Mouse (Mus musculus) lung, postnatal 0 days (tissue): ENCODE results near the gene Wiz. TPM values are rescaled to one million over a fixed set of nuclear protein-coding genes. Genes with fewer than 3 reads are reported as not detected.
A peak's percentile ranks its signal among the peaks of the same experiment; 100 is the strongest.

Experiments
- ATAC-seq: fragments of 200-750 bp; cut with Nextera tagmentation; 2 replicates; pipeline ENCODE4 v1.8.0; 2017; ENCODE audit warnings: moderate library complexity
- DNase-seq: peaks from one replicate; pipeline ENCODE4 v3.0.0-alpha.2; 2016; ENCODE audit warnings: low spot score
- H3K27ac ChIP-seq: fragments of 300-500 bp; sonication (generic); 2 replicates; pipeline ENCODE4 v1.5.1; 2014; ENCODE audit warnings: antibody characterized with exemption, mild to moderate bottlenecking, low read length, mixed read lengths
- H3K27me3 ChIP-seq: fragments of 300-500 bp; sonication (generic); replicated peaks from 2 replicates; pipeline ENCODE4 v1.6.1; 2014; ENCODE audit warnings: low read length, mixed read lengths; ENCODE audit not compliant: insufficient read depth
- H3K36me3 ChIP-seq: fragments of 300-500 bp; sonication (generic); 2 replicates; pipeline ENCODE4 v1.6.1; 2014; ENCODE audit warnings: low read length, mixed read lengths; ENCODE audit not compliant: insufficient read depth
- H3K4me1 ChIP-seq: fragments of 300-500 bp; sonication (generic); 2 replicates; pipeline ENCODE4 v1.6.1; 2014; ENCODE audit warnings: antibody characterized with exemption, low read depth, low read length, mixed read lengths; ENCODE audit not compliant: insufficient read depth
- H3K4me2 ChIP-seq: fragments of 300-500 bp; sonication (generic); replicated peaks from 2 replicates; pipeline ENCODE4 v1.6.1; 2014; ENCODE audit warnings: low read depth, mild to moderate bottlenecking, low read length, moderate library complexity, mixed read lengths
- H3K4me3 ChIP-seq: fragments of 300-500 bp; sonication (generic); 2 replicates; pipeline ENCODE4 v1.5.1; 2014; ENCODE audit warnings: low read depth, low read length
- H3K9ac ChIP-seq: fragments of 300-500 bp; sonication (generic); replicated peaks from 2 replicates; pipeline ENCODE4 v1.6.1; 2014; ENCODE audit warnings: low read depth, mild to moderate bottlenecking
- H3K9me3 ChIP-seq: fragments of 300-500 bp; sonication (generic); 2 replicates; pipeline ENCODE4 v1.6.1; 2016; ENCODE audit warnings: low read length, mixed read lengths
- CTCF ChIP-seq: IDR thresholded peaks from 2 replicates; pipeline ENCODE4 v1.5.1; 2016; ENCODE audit warnings: antibody characterized with exemption, mild to moderate bottlenecking
- EP300 ChIP-seq: IDR thresholded peaks from 2 replicates; pipeline ENCODE4 v1.6.1; 2016; ENCODE audit warnings: antibody characterized with exemption, mild to moderate bottlenecking, control low read depth
- WGBS: fragments of 180-500 bp; shearing (Covaris S2); extraction: QIAGEN DNeasy Blood & Tissue Kit; methylation state at CpG from one replicate; pipeline ENCODE4 v1.1.7; 2014; 5-methylcytosine and 5-hydroxymethylcytosine counted together
- polyA plus RNA-seq: library from polyadenylated mRNA; unstranded; fragments of >200 nt; fragmentation: Nextera tagmentation; extraction: Ambion mirVana; gene quantifications from 2 replicates; pipeline ENCODE4 v1.2.1, GENCODE M21; 2015

Gene Wiz
- polyA plus RNA-seq, 1 experiment from 2014 or later: 12.1 TPM

DNA sequence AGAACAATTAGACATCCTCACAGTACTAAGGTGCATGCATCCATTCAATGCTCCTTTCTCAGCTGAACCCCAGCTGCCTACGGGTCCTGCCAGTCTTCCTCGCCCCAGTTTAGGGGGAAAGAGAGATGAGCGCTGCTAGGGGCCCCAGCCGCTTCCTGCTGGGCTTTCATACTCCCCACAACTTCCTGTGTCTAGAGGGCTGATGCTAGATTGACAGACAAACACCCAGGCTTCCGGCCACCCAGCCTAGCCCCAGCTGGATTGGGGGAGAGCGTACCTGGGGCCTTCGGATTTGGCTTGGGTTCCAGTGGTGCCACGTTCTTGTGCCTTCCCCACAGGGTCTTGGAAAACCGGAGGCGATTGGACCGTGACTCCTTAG, 13.5 kb upstream of the Wiz start:
- ATAC-seq: no peak

DNA sequence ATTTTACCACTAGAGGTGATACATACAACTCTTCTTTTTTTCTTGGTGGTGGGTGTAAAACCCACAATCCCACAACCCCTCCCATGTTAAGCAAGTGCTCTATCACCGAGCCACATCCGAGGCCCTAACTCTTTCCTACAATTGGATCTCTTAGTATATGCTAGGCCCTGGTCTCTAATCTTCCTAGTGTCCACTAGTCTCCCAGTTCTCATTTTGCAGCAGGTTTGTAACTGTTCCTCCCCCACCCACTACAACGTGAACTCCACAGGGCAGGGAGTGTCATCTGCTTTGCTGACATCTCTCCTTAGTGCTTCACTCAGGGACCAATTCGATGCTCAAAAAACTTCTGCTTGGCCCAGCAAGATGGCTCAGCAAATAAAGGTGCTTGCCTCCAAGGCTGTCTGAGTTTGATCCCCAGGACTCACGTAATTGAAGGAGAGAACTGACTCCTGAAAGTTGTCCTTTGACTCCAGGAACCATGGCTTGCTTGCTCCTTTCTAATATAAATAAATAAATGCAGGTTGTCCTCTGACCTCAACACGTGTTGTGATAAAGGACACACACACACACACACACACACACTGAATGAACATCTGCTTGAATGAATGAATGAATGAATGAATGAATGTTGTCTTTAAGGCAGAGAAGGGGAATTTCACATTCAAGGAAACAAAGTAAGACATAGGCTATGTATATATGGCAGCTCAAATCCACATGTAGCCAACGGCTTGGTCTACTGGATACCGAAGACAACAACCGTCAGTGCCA, 13.0 kb upstream of the Wiz start:
- H3K4me1 ChIP-seq: no peaks in the 10 kb centered on the region
- TF ChIP-seq CTCF (no peak), EP300 (no peak)
- H3K27ac ChIP-seq: no peak overlapping the region
- no peaks in the 10 kb centered on the region for H3K9me3 ChIP-seq
- no peak overlapping the region for H3K9ac ChIP-seq
- 68% methylated on average over 9 of the region's 9 CpGs for WGBS
- ATAC-seq (no peak), DNase-seq (no peak)
- no peak overlapping the region for H3K4me2 ChIP-seq
- H3K27me3 ChIP-seq: peaks cover 11% of the 10 kb centered on the region
- no peak overlapping the region for H3K4me3 ChIP-seq
- H3K36me3 ChIP-seq: no peaks in the 10 kb centered on the region

More for the DNA sequence above, 13.5 kb upstream of the Wiz start:
- H3K27ac ChIP-seq: no peak overlapping the region
- 0 out of 2 replicates have a peak, but pooled peaks cover 5% of the 10 kb centered on the region for H3K27me3 ChIP-seq
- H3K4me3 ChIP-seq: no peak overlapping the region
- DNase-seq: no peak
- no peak overlapping the region for H3K9ac ChIP-seq
- no peaks in the 10 kb centered on the region for H3K9me3 ChIP-seq
- no peaks in the 10 kb centered on the region for H3K4me1 ChIP-seq
- 0 out of 2 replicates have a peak overlapping the region, but pooled peaks have one; percentile 1 for H3K4me2 ChIP-seq
- TF ChIP-seq CTCF (no peak), EP300 (no peak)
- no peaks in the 10 kb centered on the region for H3K36me3 ChIP-seq
- WGBS: 54% methylated on average over 11 of the region's 11 CpGs

DNA sequence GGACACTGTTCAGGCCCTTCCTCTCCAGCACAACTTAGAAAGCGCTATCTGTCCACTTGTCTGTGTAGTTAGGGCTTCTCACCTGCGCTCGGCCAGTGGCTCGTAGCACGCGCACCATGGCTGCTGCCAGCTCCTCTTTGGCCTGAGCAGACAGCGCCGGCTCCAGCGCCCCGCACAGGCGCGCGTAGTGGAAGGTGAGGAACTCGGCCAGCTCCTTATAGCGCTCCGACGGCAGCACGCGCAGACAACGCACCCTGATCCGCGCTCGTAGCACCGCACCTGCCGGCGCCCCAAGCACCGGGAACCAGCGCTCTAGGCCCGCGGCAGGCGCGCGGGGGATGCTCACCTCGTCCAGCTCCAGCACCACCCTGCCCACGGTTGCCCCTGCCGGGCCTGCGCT, 7.0 kb upstream of the Wiz start:
- H3K27me3 ChIP-seq: peaks cover 34% of the 10 kb centered on the region
- no peak overlapping the region for H3K27ac ChIP-seq
- peak overlapping the region; percentile 38 for H3K4me2 ChIP-seq
- no peak overlapping the region for H3K9ac ChIP-seq
- no peaks in the 10 kb centered on the region for H3K4me1 ChIP-seq
- H3K36me3 ChIP-seq: no peaks in the 10 kb centered on the region
- ATAC-seq: no peak
- no peak for DNase-seq
- H3K9me3 ChIP-seq: no peaks in the 10 kb centered on the region
- peak overlapping the region; percentile 10; the same call in 1 of the 2 replicates for H3K4me3 ChIP-seq
- WGBS: 14% methylated on average over 34 of the region's 37 CpGs
- TF ChIP-seq EP300 (no peak), CTCF (no peak)

DNA sequence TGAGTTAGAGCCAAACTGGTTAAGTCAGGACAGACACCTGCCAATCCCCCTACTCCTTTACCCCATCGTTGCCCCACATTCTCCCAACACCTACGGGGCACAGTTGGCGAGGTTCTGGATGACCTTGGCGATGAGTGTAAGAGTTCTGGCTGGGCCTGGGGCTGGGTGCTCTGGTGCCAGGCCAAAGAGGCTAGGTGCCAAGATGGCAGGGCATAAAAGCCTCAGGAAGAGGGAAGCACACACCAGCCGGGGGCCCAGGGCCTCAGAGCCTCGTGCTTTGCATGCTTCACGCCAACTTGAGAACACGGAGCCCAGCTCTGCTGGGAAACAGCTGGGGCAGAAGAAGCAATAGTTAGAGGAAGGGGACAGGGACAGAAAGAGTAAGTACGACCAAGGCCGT, 4.7 kb upstream of the Wiz start:
- Histone ChIP-seq H3K4me3 (no peak overlapping the region), H3K27me3 (peaks cover 34% of the 10 kb centered on the region), H3K9ac (no peak overlapping the region), H3K9me3 (no peaks in the 10 kb centered on the region), H3K36me3 (no peaks in the 10 kb centered on the region), H3K4me1 (no peaks in the 10 kb centered on the region), H3K27ac (no peak overlapping the region), H3K4me2 (no peak overlapping the region)
- WGBS: 80% methylated on average over 10 of the region's 10 CpGs
- TF ChIP-seq EP300 (no peak), CTCF (no peak)
- DNase-seq (no peak), ATAC-seq (no peak)

DNA sequence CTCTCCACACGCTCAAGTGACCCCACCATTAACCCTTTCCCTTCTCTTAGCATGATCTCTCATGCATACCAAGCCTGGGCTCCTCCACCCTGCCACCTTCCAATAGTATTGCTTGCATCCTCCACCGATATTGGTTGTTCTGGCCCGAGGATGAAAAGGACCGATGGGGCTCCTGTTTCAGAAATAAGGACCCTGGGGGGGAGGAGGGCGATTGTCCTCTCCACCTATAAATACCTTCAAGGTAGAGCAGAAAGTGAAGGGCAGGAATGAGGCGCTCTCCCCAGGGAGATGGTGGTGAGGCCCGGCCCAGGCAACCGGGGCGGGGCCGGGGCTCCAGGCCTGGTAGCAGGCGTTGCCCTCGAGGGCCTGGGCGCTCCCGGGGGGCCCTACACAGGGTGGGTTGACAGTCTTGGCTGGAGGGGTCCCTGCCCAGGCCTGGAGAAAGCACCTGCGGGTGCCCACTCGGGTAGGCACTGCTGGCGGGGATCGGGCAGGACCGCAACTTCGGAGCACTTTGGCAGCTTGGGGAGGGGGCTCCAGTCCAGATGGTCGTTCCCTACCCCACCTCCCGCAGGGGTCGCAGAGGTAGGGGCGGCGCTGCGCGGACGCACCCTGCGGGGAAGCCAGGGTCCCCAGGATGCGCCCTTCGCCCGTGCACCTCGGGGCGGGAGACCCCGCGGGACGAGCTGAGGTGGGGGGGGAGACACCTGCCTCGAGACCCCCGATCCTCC, 704 bp downstream of the Wiz start:
- Histone ChIP-seq H3K27me3 (no peaks in the 10 kb centered on the region; the same call in 1 of the 2 replicates), H3K4me3 (peak overlapping the region; percentile 75), H3K36me3 (0 out of 2 replicates have a peak, but pooled peaks cover 7% of the 10 kb centered on the region), H3K4me1 (no peaks in the 10 kb centered on the region), H3K9ac (peak overlapping the region; percentile 76), H3K9me3 (no peaks in the 10 kb centered on the region), H3K27ac (peak overlapping the region; percentile 85), H3K4me2 (peak overlapping the region; percentile 99)
- no peak for TF ChIP-seq EP300
- TF ChIP-seq CTCF: no peak
- 1% methylated on average over 18 of the region's 39 CpGs for WGBS
- ATAC-seq (peak; percentile 46), DNase-seq (peak; percentile 40)

DNA sequence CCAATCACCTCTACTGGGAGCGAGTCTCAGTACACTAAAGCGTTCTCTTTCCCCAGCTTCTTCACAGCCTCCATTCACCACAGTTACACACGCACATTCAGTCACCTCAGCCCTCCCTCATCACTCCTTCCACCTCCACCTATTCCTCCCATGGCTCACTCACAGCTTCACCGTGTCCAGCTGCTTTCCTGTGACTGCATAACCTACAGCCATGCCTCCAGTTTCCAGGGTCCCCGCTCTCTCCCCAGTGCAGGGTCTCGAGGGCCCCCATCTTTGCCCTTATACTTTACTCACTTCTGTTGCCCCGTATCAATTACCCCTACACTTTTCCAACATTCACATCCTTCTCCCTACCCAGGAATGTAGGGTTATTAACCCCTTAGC, 1.3 kb downstream of the Wiz start:
- Histone ChIP-seq H3K9ac (peak overlapping the region; percentile 76; the same call in 1 of the 2 replicates), H3K4me2 (peak overlapping the region; percentile 99), H3K27ac (no peak overlapping the region), H3K4me1 (no peaks in the 10 kb centered on the region), H3K27me3 (no peaks in the 10 kb centered on the region; the same call in 1 of the 2 replicates), H3K4me3 (no peak overlapping the region; the same call in 1 of the 2 replicates), H3K36me3 (peaks cover 7% of the 10 kb centered on the region; the same call in 1 of the 2 replicates), H3K9me3 (no peaks in the 10 kb centered on the region)
- 32% methylated on average over 7 of the region's 7 CpGs for WGBS
- TF ChIP-seq CTCF (no peak), EP300 (no peak)
- ATAC-seq: no peak
- DNase-seq: no peak
